Mouse (Mus musculus) megakaryocyte, embryonic 14.5 days (primary cell): Measurements from ENCODE around the gene Tmem98. TPM values are rescaled to one million over a fixed set of nuclear protein-coding genes. Genes with fewer than 3 reads are reported as not detected.

Source experiments
- H3K27me3 ChIP-seq: replicated peaks from 2 replicates; pipeline ENCODE3; 2012; ENCODE audit warnings: inconsistent platforms
- H3K36me3 ChIP-seq: replicated peaks from 2 replicates; pipeline ENCODE3; 2012; ENCODE audit warnings: low read length, inconsistent platforms, mixed read lengths
- H3K4me1 ChIP-seq: 2 replicates; pipeline ENCODE4 v1.6.1; 2012; ENCODE audit warnings: inconsistent platforms
- H3K4me3 ChIP-seq: replicated peaks from 2 replicates; pipeline ENCODE3; 2012; ENCODE audit warnings: moderate library complexity, mild to moderate bottlenecking, inconsistent platforms
- H3K9me3 ChIP-seq: 2 replicates; pipeline ENCODE4 v1.6.1; 2012; ENCODE audit warnings: inconsistent platforms
- FLI1 ChIP-seq: IDR thresholded peaks from 2 replicates; pipeline ENCODE4 v1.6.1; 2012; ENCODE audit warnings: low read length, inconsistent platforms, mixed read lengths
- GATA1 ChIP-seq: IDR thresholded peaks from 3 replicates; pipeline ENCODE4 v1.6.1; 2012; ENCODE audit warnings: mixed read lengths, low read length, inconsistent platforms, borderline replicate concordance
- polyA plus RNA-seq: library from polyadenylated mRNA; stranded (reverse); fragments of >175 nt; gene quantifications from 2 replicates; pipeline ENCODE4 v1.2.3, GENCODE M21; 2012; ENCODE audit warnings: low replicate concordance; ENCODE audit not compliant: insufficient read depth

Gene Tmem98
- polyA plus RNA-seq, 1 experiment, result not detected

GRCm38 (mm10) chr11:80790413-80790812, 19.6 kb upstream of the Tmem98 start:
- H3K4me1 ChIP-seq, result peaks cover 8% of the 10 kb centered on the region; the same call in 1 of the 2 replicates
- no peak overlapping the region for H3K4me3 ChIP-seq
- H3K36me3 ChIP-seq, result no peaks in the 10 kb centered on the region
- peaks cover 2% of the 10 kb centered on the region; the same call in 1 of the 2 replicates for H3K9me3 ChIP-seq
- peaks cover 24% of the 10 kb centered on the region for H3K27me3 ChIP-seq
- TF ChIP-seq GATA1, result no peak
- TF ChIP-seq FLI1, result no peak

GRCm38 (mm10) chr11:80791677-80792432, 18.1 kb upstream of the Tmem98 start:
- no peak for TF ChIP-seq FLI1
- no peak for TF ChIP-seq GATA1
- no peaks in the 10 kb centered on the region for H3K9me3 ChIP-seq
- no peaks in the 10 kb centered on the region for H3K4me1 ChIP-seq
- peaks cover 22% of the 10 kb centered on the region for H3K27me3 ChIP-seq
- H3K36me3 ChIP-seq, result no peaks in the 10 kb centered on the region
- H3K4me3 ChIP-seq, result no peak overlapping the region

- Histone ChIP-seq H3K9me3 (no peaks in the 10 kb centered on the region), H3K27me3 (peaks cover 20% of the 10 kb centered on the region), H3K4me1 (peaks cover 3% of the 10 kb centered on the region; the same call in 1 of the 2 replicates), H3K4me3 (no peak overlapping the region), H3K36me3 (no peaks in the 10 kb centered on the region)
- no peak for TF ChIP-seq GATA1
- TF ChIP-seq FLI1, result no peak
These were observed 16.6 kb upstream of the Tmem98 start for GRCm38 (mm10) chr11:80793386-80793785.

GRCm38 (mm10) chr11:80794290-80794689, 15.7 kb upstream of the Tmem98 start:
- H3K9me3 ChIP-seq, result no peaks in the 10 kb centered on the region
- no peaks in the 10 kb centered on the region for H3K36me3 ChIP-seq
- TF ChIP-seq GATA1 (no peak), FLI1 (no peak)
- no peak overlapping the region for H3K4me3 ChIP-seq
- H3K4me1 ChIP-seq, result peaks cover 3% of the 10 kb centered on the region; the same call in 1 of the 2 replicates
- H3K27me3 ChIP-seq, result peaks cover 16% of the 10 kb centered on the region

GRCm38 (mm10) chr11:80795431-80795830, 14.5 kb upstream of the Tmem98 start:
- H3K36me3 ChIP-seq, result no peaks in the 10 kb centered on the region
- no peaks in the 10 kb centered on the region for H3K9me3 ChIP-seq
- peaks cover 3% of the 10 kb centered on the region; the same call in 1 of the 2 replicates for H3K4me1 ChIP-seq
- no peak overlapping the region for H3K4me3 ChIP-seq
- peaks cover 21% of the 10 kb centered on the region for H3K27me3 ChIP-seq
- no peak for TF ChIP-seq FLI1
- TF ChIP-seq GATA1, result no peak

- Histone ChIP-seq H3K36me3 (no peaks in the 10 kb centered on the region), H3K27me3 (peaks cover 16% of the 10 kb centered on the region), H3K9me3 (peaks cover 3% of the 10 kb centered on the region), H3K4me1 (peaks cover 3% of the 10 kb centered on the region; the same call in 1 of the 2 replicates), H3K4me3 (no peak overlapping the region)
- TF ChIP-seq FLI1 (no peak), GATA1 (no peak)
These were observed 10.0 kb upstream of the Tmem98 start for GRCm38 (mm10) chr11:80799979-80800378.

GRCm38 (mm10) chr11:80802706-80803105, 7.3 kb upstream of the Tmem98 start:
- Histone ChIP-seq H3K36me3 (no peaks in the 10 kb centered on the region), H3K27me3 (peaks cover 24% of the 10 kb centered on the region), H3K4me3 (no peak overlapping the region), H3K9me3 (peaks cover 6% of the 10 kb centered on the region), H3K4me1 (peaks cover 6% of the 10 kb centered on the region; the same call in 1 of the 2 replicates)
- no peak for TF ChIP-seq GATA1
- no peak for TF ChIP-seq FLI1

- H3K4me1 ChIP-seq, result peaks cover 7% of the 10 kb centered on the region; the same call in 1 of the 2 replicates
- no peak overlapping the region for H3K4me3 ChIP-seq
- no peaks in the 10 kb centered on the region for H3K36me3 ChIP-seq
- peaks cover 65% of the 10 kb centered on the region for H3K27me3 ChIP-seq
- no peak for TF ChIP-seq GATA1
- TF ChIP-seq FLI1, result no peak
- peaks cover 9% of the 10 kb centered on the region for H3K9me3 ChIP-seq
These were observed 1.4 kb upstream of the Tmem98 start for GRCm38 (mm10) chr11:80808551-80809070.

- Histone ChIP-seq H3K4me1 (peaks cover 7% of the 10 kb centered on the region; the same call in 1 of the 2 replicates), H3K27me3 (peaks cover 68% of the 10 kb centered on the region), H3K9me3 (peaks cover 9% of the 10 kb centered on the region), H3K4me3 (no peak overlapping the region), H3K36me3 (no peaks in the 10 kb centered on the region)
- no peak for TF ChIP-seq GATA1
- TF ChIP-seq FLI1, result no peak
These were observed 346 bp upstream of the Tmem98 start for GRCm38 (mm10) chr11:80809666-80809992.

GRCm38 (mm10) chr11:80811156-80811555, 1.2 kb downstream of the Tmem98 start:
- Histone ChIP-seq H3K4me1 (peaks cover 7% of the 10 kb centered on the region; the same call in 1 of the 2 replicates), H3K36me3 (no peaks in the 10 kb centered on the region), H3K9me3 (peaks cover 3% of the 10 kb centered on the region; the same call in 1 of the 2 replicates), H3K4me3 (no peak overlapping the region), H3K27me3 (peaks cover 72% of the 10 kb centered on the region)
- TF ChIP-seq GATA1, result no peak
- no peak for TF ChIP-seq FLI1
